Mouse (Mus musculus) kidney, embryonic 16.5 days (tissue): ENCODE results near the gene Upk3b. TPM values are rescaled to one million over a fixed set of nuclear protein-coding genes. Genes with fewer than 3 reads are reported as not detected.
A peak's percentile ranks its signal among the peaks of the same experiment; 100 is the strongest.

ENCODE experiments used
- ATAC-seq: fragments of 200-750 bp; cut with Nextera tagmentation; 2 replicates; pipeline ENCODE4 v1.8.0; 2017; ENCODE audit warnings: moderate TSS enrichment; ENCODE audit not compliant: low FRiP score, low TSS enrichment
- H3K27ac ChIP-seq: fragments of 300-500 bp; sonication (generic); 2 replicates; pipeline ENCODE4 v1.5.1; 2014; ENCODE audit warnings: low read length
- H3K27me3 ChIP-seq: fragments of 300-500 bp; sonication (generic); 2 replicates; pipeline ENCODE4 v1.6.1; 2014; ENCODE audit warnings: low read length, control low read depth, mixed read lengths; ENCODE audit not compliant: insufficient read depth
- H3K36me3 ChIP-seq: fragments of 300-500 bp; sonication (generic); 2 replicates; pipeline ENCODE4 v1.6.1; 2014; ENCODE audit warnings: low read length, control low read depth, mixed read lengths; ENCODE audit not compliant: insufficient read depth
- H3K4me1 ChIP-seq: fragments of 300-500 bp; sonication (generic); 2 replicates; pipeline ENCODE4 v1.6.1; 2014; ENCODE audit warnings: low read length, control low read depth, mixed read lengths; ENCODE audit not compliant: insufficient read depth
- H3K4me2 ChIP-seq: fragments of 300-500 bp; sonication (generic); replicated peaks from 2 replicates; pipeline ENCODE4 v1.6.1; 2014; ENCODE audit warnings: low read depth, low read length
- H3K4me3 ChIP-seq: fragments of 300-500 bp; sonication (generic); 2 replicates; pipeline ENCODE4 v1.5.1; 2014; ENCODE audit warnings: mild to moderate bottlenecking, low read length
- H3K9ac ChIP-seq: fragments of 300-500 bp; sonication (generic); replicated peaks from 2 replicates; pipeline ENCODE4 v1.6.1; 2014; ENCODE audit warnings: low read length
- H3K9me3 ChIP-seq: fragments of 300-500 bp; sonication (generic); 2 replicates; pipeline ENCODE4 v1.6.1; 2016; ENCODE audit warnings: low read length, control low read depth
- WGBS: fragments of 180-500 bp; shearing (Covaris S2); extraction: QIAGEN DNeasy Blood & Tissue Kit; methylation state at CpG from one replicate; pipeline ENCODE4 v1.1.7; 2014; 5-methylcytosine and 5-hydroxymethylcytosine counted together
- polyA plus RNA-seq: library from polyadenylated mRNA; unstranded; fragments of >200 nt; fragmentation: Nextera tagmentation; extraction: Ambion mirVana; gene quantifications from 2 replicates; pipeline ENCODE4 v1.2.1, GENCODE M21; 2015

Upk3b gene
- polyA plus RNA-seq, 1 experiment from 2014 or later, result 6.1 TPM

DNA sequence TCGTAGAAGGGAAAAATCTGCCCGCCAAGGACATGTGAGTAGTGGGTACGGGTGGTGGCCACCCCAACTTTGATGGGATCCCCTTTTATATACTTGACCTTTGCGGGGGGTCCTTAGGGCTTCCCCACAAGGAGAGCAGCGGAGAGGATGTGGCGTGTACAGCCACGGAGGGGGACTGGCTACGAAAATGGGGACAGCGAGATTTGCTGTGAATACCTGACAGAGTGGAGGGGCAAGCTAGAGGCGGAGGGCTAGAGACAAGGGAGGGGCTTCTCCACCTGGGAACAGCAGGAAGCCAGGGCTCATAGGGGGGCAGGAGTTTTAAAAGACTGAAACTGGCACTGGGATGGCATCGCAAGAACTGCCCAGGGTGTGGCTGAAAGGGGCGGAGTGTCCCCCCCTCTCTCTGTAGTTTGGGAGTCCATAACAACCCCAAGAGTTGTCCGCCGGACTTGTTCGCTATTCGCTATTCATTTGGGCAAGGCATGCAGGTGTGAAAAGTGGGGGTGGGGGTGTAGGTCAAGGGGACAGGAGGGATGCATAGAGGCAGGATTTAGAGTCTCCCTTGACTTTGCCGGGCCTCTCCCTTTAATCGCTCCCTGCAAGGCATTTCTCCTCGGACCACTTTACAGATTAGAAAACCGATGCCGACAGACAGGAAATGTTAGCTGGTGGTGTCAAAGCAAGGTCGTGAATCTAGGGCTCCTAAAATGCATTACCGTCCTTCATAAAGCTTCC is 46.0 kb downstream of the Upk3b start:
- Histone ChIP-seq H3K27ac (0 out of 2 replicates have a peak overlapping the region, but pooled peaks have one; percentile 38), H3K4me2 (peak overlapping the region; percentile 98), H3K4me3 (peak overlapping the region; percentile 59), H3K9ac (peak overlapping the region; percentile 66), H3K4me1 (peaks cover 28% of the 10 kb centered on the region), H3K9me3 (no peaks in the 10 kb centered on the region), H3K36me3 (no peaks in the 10 kb centered on the region), H3K27me3 (no peaks in the 10 kb centered on the region)
- WGBS, result under 1% methylated on average over 23 of the region's 23 CpGs
- ATAC-seq, result peak; percentile 24

DNA sequence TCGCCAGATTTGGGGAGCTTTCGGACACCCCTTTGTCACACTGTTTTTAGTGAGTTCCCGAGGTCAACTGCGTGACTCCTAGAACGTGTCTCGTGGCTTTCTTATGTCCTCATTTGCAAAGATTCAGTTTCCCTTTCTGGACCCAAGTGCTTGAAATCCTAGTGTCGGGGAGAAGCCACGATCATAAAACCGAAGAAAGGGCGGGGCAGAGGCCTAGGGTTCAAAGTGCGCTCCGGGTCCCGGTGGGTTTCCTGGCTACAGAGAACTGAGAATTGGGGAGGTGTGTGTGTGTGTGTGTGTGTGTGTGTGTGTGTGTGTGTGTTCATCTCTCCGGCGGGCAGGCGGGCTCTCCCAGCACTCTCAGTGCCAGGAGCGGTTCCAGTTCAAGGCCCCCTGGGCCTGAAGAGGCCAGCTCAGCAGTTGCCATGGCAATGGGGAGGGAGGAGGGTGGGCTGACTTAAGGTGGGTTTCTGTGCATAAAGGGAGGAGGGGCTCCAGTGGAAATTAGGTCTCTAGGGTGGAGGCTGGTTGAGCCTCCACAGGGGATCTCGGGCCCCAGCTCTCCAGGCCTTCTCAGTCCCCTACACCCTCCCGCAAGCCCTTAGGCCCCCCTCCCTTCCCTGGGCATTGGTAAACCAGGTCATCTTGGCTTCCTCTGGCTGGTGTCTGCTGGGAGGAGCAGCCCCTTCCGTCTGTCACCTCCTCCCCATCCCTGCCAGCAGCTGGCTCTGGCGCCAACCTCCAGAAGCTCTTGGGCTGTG is 46.8 kb downstream of the Upk3b start:
- WGBS, result 8% methylated on average over 21 of the region's 21 CpGs
- Histone ChIP-seq H3K36me3 (no peaks in the 10 kb centered on the region), H3K4me1 (peaks cover 28% of the 10 kb centered on the region), H3K27me3 (no peaks in the 10 kb centered on the region), H3K9ac (peak overlapping the region; percentile 66), H3K9me3 (no peaks in the 10 kb centered on the region), H3K4me3 (peak overlapping the region; percentile 59), H3K4me2 (peak overlapping the region; percentile 98), H3K27ac (0 out of 2 replicates have a peak overlapping the region, but pooled peaks have one; percentile 38)
- ATAC-seq, result peak; percentile 42

DNA sequence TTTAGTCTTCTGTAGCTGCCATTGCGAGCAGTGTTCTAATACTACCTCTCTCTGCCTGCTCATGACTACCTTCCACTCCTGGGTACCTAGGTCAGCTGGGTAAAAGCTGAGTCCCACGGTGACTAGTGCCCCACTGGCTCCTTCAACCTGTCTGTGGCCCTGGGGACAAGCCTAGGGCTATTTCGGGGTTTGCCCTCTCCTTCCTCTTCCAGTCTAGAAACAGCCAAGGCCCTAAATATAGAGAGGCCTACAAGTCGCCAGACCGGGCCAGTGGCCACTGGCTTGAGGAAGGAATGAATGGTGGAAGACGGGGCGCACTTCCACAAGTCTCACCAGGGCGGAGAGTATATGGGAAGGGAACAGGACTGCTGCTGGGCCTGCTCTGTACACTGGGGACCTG is 48.0 kb downstream of the Upk3b start:
- no peaks in the 10 kb centered on the region for H3K27me3 ChIP-seq
- H3K9ac ChIP-seq, result no peak overlapping the region
- WGBS, result 88% methylated on average over 8 of the region's 8 CpGs
- no peak overlapping the region for H3K4me3 ChIP-seq
- H3K4me1 ChIP-seq, result peaks cover 28% of the 10 kb centered on the region
- no peak for ATAC-seq
- H3K36me3 ChIP-seq, result no peaks in the 10 kb centered on the region
- H3K4me2 ChIP-seq, result no peak overlapping the region
- no peak overlapping the region for H3K27ac ChIP-seq
- no peaks in the 10 kb centered on the region for H3K9me3 ChIP-seq

DNA sequence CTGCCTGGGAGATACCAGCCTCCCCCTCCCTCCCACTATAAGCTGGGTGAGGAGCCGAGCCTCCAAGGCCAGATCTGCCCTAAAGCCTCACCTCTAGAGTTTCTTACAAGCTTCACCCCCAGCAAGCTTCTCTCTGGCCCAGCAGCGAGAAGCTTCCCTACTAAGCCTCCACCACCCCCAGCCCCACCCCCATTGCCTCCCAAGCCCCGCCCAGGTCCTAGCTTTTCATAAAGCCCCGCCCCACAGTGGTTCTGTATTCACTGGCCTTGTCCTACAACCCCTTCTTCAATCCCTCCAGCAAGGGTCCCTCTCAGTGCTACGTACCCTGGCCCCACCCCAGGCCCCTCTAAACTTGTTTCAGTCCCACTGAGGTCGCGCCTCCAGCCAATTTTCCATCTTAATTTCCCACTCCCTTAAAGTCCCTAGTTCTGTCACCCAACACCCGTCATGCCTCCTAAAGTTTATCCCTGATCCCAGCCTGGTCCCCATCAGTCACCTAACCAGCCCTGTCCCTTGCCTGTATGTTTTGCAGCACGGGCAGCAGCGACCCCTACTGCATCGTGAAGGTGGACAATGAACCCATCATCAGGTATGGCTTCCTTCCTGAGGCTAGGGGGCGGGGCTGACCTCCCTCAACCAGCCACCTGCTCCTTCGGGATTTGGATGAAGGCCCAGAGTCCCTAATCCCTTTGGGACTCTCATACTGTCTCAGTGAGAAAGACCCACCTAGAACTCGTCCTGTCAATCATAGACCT is 50.7 kb downstream of the Upk3b start:
- Histone ChIP-seq H3K4me3 (no peak overlapping the region), H3K4me1 (peaks cover 23% of the 10 kb centered on the region), H3K9me3 (no peaks in the 10 kb centered on the region), H3K27ac (no peak overlapping the region), H3K27me3 (no peaks in the 10 kb centered on the region), H3K9ac (no peak overlapping the region), H3K4me2 (no peak overlapping the region), H3K36me3 (no peaks in the 10 kb centered on the region)
- WGBS, result 18% methylated on average over 14 of the region's 14 CpGs
- no peak for ATAC-seq

DNA sequence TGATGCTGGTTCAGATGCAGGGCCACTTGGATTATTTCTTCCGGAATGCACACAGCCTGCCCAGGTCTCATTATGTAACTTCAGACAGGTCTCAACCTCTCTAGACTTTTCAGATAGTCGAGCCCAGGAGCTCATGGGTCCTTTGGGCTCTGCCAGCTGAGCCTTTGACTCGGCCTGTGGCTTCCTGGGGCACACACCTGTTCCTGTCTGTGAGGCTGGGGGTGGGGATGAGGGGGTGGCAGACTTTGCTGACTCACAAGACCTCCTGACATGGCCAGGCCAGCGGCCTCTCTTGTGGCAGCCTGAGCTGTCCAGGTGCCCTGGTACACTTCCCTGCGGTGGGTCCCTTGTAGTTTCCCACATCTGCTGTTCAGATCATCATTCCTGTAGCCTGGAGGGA is 53.6 kb downstream of the Upk3b start:
- no peaks in the 10 kb centered on the region for H3K27me3 ChIP-seq
- no peaks in the 10 kb centered on the region for H3K9me3 ChIP-seq
- H3K4me3 ChIP-seq, result no peak overlapping the region
- WGBS, result 66% methylated on average over 5 of the region's 5 CpGs
- no peaks in the 10 kb centered on the region for H3K36me3 ChIP-seq
- H3K4me2 ChIP-seq, result no peak overlapping the region
- H3K27ac ChIP-seq, result no peak overlapping the region
- peaks cover 7% of the 10 kb centered on the region; the same call in 1 of the 2 replicates for H3K4me1 ChIP-seq
- no peak overlapping the region for H3K9ac ChIP-seq
- ATAC-seq, result no peak

DNA sequence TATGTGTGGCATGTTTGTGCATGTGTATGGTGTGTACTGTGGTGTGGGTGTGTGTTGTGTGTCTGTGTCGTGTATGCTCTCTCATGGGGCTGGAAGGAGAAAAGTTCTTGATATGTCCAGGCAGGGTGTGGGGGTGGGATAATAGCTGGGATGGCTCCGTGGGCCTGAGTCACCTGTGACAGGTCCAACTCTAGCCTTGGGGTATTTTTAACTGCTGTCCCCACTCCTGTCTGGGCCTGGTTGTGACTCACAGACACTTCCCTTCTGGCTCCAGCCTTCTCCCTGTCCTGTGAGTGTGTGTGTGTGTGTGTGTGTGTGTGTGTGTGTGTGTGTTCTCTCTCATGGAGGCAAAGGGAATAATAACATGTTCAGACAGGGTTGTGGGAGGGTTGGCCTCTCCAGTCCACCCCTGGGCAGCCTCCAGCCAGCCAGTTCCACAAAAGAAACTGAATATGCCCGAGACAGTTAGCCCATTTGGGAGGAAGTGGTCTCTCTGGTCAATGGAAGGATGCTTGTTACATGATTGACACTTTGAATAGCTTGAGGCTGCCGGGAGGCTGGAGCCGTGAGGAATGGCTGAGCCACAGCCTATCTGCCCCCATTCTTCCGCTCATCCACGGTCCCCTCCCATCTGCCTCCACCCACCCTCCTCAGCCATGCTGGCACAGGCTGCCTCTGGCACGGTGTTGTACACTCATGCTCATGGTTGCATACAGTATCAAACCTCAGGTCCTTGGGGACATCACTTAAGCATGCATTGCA is 56.1 kb downstream of the Upk3b start:
- H3K9me3 ChIP-seq, result no peaks in the 10 kb centered on the region
- no peaks in the 10 kb centered on the region for H3K27me3 ChIP-seq
- H3K4me2 ChIP-seq, result no peak overlapping the region
- H3K36me3 ChIP-seq, result no peaks in the 10 kb centered on the region
- 43% methylated on average over 8 of the region's 8 CpGs for WGBS
- no peaks in the 10 kb centered on the region for H3K4me1 ChIP-seq
- no peak for ATAC-seq
- no peak overlapping the region for H3K4me3 ChIP-seq
- H3K27ac ChIP-seq, result no peak overlapping the region
- no peak overlapping the region for H3K9ac ChIP-seq

DNA sequence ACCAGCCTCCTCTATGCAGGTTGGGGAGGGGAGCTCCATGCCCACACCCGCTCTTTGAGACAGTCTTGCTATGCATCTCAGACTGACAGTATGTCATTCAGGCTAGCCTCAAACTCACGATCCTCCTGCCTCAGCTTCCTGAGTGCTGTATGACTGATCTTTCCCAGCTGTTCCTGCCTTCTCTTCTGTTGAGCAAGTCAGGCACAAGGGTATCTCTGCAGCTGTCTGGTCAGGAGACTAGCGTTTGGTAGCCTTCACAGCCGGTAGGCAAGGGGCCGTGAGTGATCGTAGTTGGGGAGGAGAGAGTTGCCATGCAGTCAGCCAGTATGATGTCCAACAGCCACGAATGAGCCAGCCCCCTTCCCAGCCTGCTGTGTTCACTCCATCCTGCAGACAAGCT is 56.8 kb downstream of the Upk3b start:
- Histone ChIP-seq H3K9ac (no peak overlapping the region), H3K4me1 (no peaks in the 10 kb centered on the region), H3K27ac (no peak overlapping the region), H3K27me3 (no peaks in the 10 kb centered on the region), H3K36me3 (no peaks in the 10 kb centered on the region), H3K4me2 (no peak overlapping the region), H3K9me3 (no peaks in the 10 kb centered on the region), H3K4me3 (no peak overlapping the region)
- WGBS, result 69% methylated on average over 7 of the region's 7 CpGs
- ATAC-seq, result no peak
